Mouse (Mus musculus): Measurements from ENCODE around the gene Gm45618. TPM values are rescaled to one million over a fixed set of nuclear protein-coding genes. Genes with fewer than 3 reads are reported as not detected.
A peak's percentile ranks its signal among the peaks of the same experiment; 100 is the strongest.

Gm45618 gene
- polyA plus RNA-seq, 1 experiment from 2014 or later = not detected

DNA sequence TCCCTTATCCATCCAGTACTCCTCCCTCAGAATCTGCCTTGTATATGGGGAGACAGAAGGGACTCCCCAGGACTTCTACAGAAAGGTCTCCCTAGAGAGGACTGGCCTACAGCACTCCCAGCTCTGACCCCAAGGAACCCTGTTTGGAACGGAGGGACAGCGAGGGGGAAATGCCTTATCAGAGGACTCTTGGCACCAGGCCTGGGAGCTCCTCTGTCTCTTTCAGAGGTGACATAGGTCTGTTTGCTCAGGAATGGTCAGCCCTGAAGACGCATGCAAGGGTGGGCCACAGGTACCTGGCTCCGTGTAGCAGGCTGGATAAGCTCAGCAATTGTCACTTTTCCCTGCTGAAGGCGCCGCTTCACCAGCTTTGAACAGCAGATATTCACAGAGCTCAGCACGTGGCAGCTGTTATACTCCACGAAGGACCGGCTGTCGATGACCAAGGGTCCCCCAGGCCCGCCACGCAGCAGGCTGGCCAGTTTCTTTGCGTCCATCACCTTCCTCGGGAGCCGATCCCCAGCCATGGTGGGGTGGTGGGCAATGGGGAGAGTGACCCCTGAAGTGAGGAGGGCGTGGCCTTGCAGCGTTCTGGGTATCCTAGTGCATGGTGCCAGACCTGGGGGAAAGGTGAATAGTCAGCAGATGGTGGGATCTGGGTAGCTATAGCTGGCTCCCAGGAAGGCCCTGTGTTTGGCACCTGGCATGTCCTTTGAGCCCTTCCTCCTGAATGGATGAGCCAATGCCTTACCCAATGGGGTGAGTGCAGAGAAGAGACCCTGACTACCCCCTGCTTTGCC, 30.7 kb downstream of the Gm45618 start:
- Histone ChIP-seq H3K9me3 (replicated peaks; ENCODE audit: low read length) (no peaks in the 10 kb centered on the region), H3K4me2 (ENCODE audit: low read length) (no peak overlapping the region), H3K36me3 (ENCODE audit: insufficient read depth, low read length) (no peaks in the 10 kb centered on the region), H3K4me1 (replicated peaks; ENCODE audit: insufficient read depth, low read length) (no peaks in the 10 kb centered on the region), H3K27me3 (ENCODE audit: insufficient read depth, low read length) (peaks cover 4% of the 10 kb centered on the region; the same call in 1 of the 2 replicates), H3K27ac (no peak overlapping the region), H3K4me3 (replicated peaks; ENCODE audit: low read depth, low read length) (no peak overlapping the region), H3K9ac (ENCODE audit: low read depth, low read length) (no peak overlapping the region)
- 52% methylated on average over 17 of the region's 17 CpGs for WGBS
- ATAC-seq (replicated peaks; ENCODE audit: low FRiP score, low read depth) = no peak
- TF ChIP-seq CTCF (IDR thresholded peaks at IDR 0.05; ENCODE audit: low read depth) = no peak
- DNase-seq (ENCODE audit: low spot score) = no peak

GRCm38 (mm10) chr7:142088886-142089285, 31.6 kb downstream of the Gm45618 start:
- ATAC-seq (replicated peaks; ENCODE audit: low FRiP score, low read depth) (peak; percentile 62), DNase-seq (ENCODE audit: low spot score) (peak; percentile 61)
- no peaks in the 10 kb centered on the region for H3K36me3 ChIP-seq (ENCODE audit: insufficient read depth, low read length)
- H3K4me1 ChIP-seq (replicated peaks; ENCODE audit: insufficient read depth, low read length) = no peaks in the 10 kb centered on the region
- no peaks in the 10 kb centered on the region for H3K9me3 ChIP-seq (replicated peaks; ENCODE audit: low read length)
- 10% methylated on average over 5 of the region's 5 CpGs for WGBS
- no peak for TF ChIP-seq CTCF (IDR thresholded peaks at IDR 0.05; ENCODE audit: low read depth)
- no peak overlapping the region for H3K4me3 ChIP-seq (replicated peaks; ENCODE audit: low read depth, low read length)
- no peak overlapping the region for H3K27ac ChIP-seq
- H3K27me3 ChIP-seq (ENCODE audit: insufficient read depth, low read length) = no peaks in the 10 kb centered on the region; the same call in 1 of the 2 replicates
- no peak overlapping the region for H3K4me2 ChIP-seq (ENCODE audit: low read length)
- no peak overlapping the region for H3K9ac ChIP-seq (ENCODE audit: low read depth, low read length)

- no peak overlapping the region for H3K4me2 ChIP-seq (ENCODE audit: low read length)
These were observed 33.4 kb downstream of the Gm45618 start for GRCm38 (mm10) chr7:142087069-142087652.

DNA sequence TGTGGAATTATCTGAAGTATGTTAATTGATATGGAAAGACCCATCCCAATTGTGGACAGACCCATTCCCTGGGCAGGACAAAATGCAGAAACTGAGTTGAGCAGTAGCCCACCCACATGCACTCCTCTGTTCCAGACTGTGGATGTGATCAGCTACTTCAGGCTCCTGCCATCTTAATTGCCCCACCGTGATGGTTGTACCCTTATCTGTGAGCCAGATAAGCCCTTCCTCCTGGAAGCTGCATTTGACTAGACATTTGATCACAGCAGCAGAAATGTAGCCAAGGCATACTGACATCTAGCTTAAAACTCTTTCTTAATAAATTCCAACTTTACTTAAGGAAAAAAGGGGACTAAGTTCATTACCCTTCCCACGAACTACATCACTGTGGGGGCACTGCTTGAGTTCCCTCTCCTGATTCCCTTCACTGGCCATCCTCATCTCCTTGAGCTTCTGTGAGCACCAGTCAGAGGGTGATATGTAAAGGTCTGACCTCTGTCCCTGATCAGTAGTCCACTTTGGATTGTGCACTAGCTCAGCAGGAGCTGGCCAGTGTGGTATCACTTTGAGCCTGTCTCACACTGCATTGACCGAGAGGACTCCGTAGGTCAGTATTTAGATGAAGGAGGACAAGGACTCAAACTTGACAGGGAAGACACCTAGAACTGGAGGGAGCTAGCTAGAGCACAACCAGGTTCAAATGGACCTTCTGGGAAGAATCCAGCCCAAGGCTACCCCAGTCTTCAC, 34.2 kb downstream of the Gm45618 start:
- no peak overlapping the region for H3K9ac ChIP-seq (ENCODE audit: low read depth, low read length)
- no peaks in the 10 kb centered on the region for H3K4me1 ChIP-seq (replicated peaks; ENCODE audit: insufficient read depth, low read length)
- H3K9me3 ChIP-seq (replicated peaks; ENCODE audit: low read length) = no peaks in the 10 kb centered on the region
- no peak for ATAC-seq (replicated peaks; ENCODE audit: low FRiP score, low read depth)
- H3K4me2 ChIP-seq (ENCODE audit: low read length) = no peak overlapping the region
- DNase-seq (ENCODE audit: low spot score) = no peak
- H3K27ac ChIP-seq = no peak overlapping the region
- H3K36me3 ChIP-seq (ENCODE audit: insufficient read depth, low read length) = no peaks in the 10 kb centered on the region
- H3K4me3 ChIP-seq (replicated peaks; ENCODE audit: low read depth, low read length) = no peak overlapping the region
- 79% methylated on average over 4 of the region's 4 CpGs for WGBS
- no peak for TF ChIP-seq CTCF (IDR thresholded peaks at IDR 0.05; ENCODE audit: low read depth)
- H3K27me3 ChIP-seq (ENCODE audit: insufficient read depth, low read length) = 0 out of 2 replicates have a peak, but pooled peaks cover 9% of the 10 kb centered on the region

More at GRCm38 (mm10) chr7:142087069-142087652, 33.4 kb downstream of the Gm45618 start:
- H3K9ac ChIP-seq (ENCODE audit: low read depth, low read length) = no peak overlapping the region
- H3K27ac ChIP-seq = no peak overlapping the region
- no peaks in the 10 kb centered on the region for H3K9me3 ChIP-seq (replicated peaks; ENCODE audit: low read length)
- no peak for TF ChIP-seq CTCF (IDR thresholded peaks at IDR 0.05; ENCODE audit: low read depth)
- no peak overlapping the region for H3K4me3 ChIP-seq (replicated peaks; ENCODE audit: low read depth, low read length)
- no peaks in the 10 kb centered on the region for H3K4me1 ChIP-seq (replicated peaks; ENCODE audit: insufficient read depth, low read length)
- WGBS = 75% methylated on average over 1 of the region's 1 CpGs
- H3K27me3 ChIP-seq (ENCODE audit: insufficient read depth, low read length) = 0 out of 2 replicates have a peak, but pooled peaks cover 9% of the 10 kb centered on the region
- no peaks in the 10 kb centered on the region for H3K36me3 ChIP-seq (ENCODE audit: insufficient read depth, low read length)
- DNase-seq (ENCODE audit: low spot score) (no peak), ATAC-seq (replicated peaks; ENCODE audit: low FRiP score, low read depth) (no peak)

DNA sequence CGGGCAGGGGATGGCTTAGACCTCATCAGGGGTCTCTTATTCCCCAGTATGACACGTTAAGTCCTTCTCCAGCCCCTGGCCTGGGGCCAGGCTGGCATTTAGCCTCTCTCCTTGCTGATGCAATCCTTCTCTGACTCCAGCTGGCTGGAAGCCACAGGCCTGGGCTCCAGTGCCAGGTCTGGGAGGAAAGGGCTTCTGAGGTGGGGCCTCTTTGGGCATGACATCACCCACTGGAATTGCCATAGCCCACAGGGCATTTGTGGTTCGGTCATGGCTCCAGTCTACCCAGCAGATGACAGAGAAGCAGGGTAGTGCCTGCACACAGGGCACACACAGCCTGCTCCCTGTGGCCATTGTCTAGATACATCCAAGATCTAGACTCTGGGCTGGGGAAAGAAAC, 35.7 kb downstream of the Gm45618 start:
- Histone ChIP-seq H3K9me3 (replicated peaks; ENCODE audit: low read length) (no peaks in the 10 kb centered on the region), H3K27ac (no peak overlapping the region), H3K4me2 (ENCODE audit: low read length) (no peak overlapping the region), H3K4me3 (replicated peaks; ENCODE audit: low read depth, low read length) (no peak overlapping the region), H3K27me3 (ENCODE audit: insufficient read depth, low read length) (0 out of 2 replicates have a peak, but pooled peaks cover 12% of the 10 kb centered on the region), H3K4me1 (replicated peaks; ENCODE audit: insufficient read depth, low read length) (no peaks in the 10 kb centered on the region), H3K9ac (ENCODE audit: low read depth, low read length) (no peak overlapping the region), H3K36me3 (ENCODE audit: insufficient read depth, low read length) (no peaks in the 10 kb centered on the region)
- 55% methylated on average over 3 of the region's 3 CpGs for WGBS
- DNase-seq (ENCODE audit: low spot score) = no peak
- TF ChIP-seq CTCF (IDR thresholded peaks at IDR 0.05; ENCODE audit: low read depth) = no peak
- no peak for ATAC-seq (replicated peaks; ENCODE audit: low FRiP score, low read depth)

- Histone ChIP-seq H3K36me3 (ENCODE audit: insufficient read depth, low read length) (no peaks in the 10 kb centered on the region), H3K4me1 (replicated peaks; ENCODE audit: insufficient read depth, low read length) (no peaks in the 10 kb centered on the region), H3K9me3 (replicated peaks; ENCODE audit: low read length) (no peaks in the 10 kb centered on the region), H3K27me3 (ENCODE audit: insufficient read depth, low read length) (0 out of 2 replicates have a peak, but pooled peaks cover 12% of the 10 kb centered on the region), H3K4me2 (ENCODE audit: low read length) (no peak overlapping the region), H3K4me3 (replicated peaks; ENCODE audit: low read depth, low read length) (no peak overlapping the region), H3K27ac (no peak overlapping the region), H3K9ac (ENCODE audit: low read depth, low read length) (no peak overlapping the region)
- DNase-seq (ENCODE audit: low spot score) = peak; percentile 41
- peak; percentile 30; the same call in 1 of the 2 replicates for TF ChIP-seq CTCF (IDR thresholded peaks at IDR 0.05; ENCODE audit: low read depth)
- ATAC-seq (replicated peaks; ENCODE audit: low FRiP score, low read depth) = no peak; the same call in 1 of the 2 replicates
- 35% methylated on average over 5 of the region's 5 CpGs for WGBS
These were observed 36.1 kb downstream of the Gm45618 start for GRCm38 (mm10) chr7:142084395-142084794.

Measured in kidney, postnatal 0 days (tissue).